Mouse (Mus musculus): Measurements from ENCODE around the gene Il1r1.

Il1r1 gene

GRCm38 (mm10) chr1:40324955-40325702 lies 100.2 kb downstream of the Il1r1 start:
- peak; percentile 52 for DNase-seq

- peak; percentile 26 for DNase-seq
Observed at GRCm38 (mm10) chr1:40325711-40326327, 100.9 kb downstream of the Il1r1 start.

- DNase-seq = no peak
Observed at GRCm38 (mm10) chr1:40327604-40328003, 102.7 kb downstream of the Il1r1 start.

GRCm38 (mm10) chr1:40329526-40329925 lies 104.6 kb downstream of the Il1r1 start:
- DNase-seq = no peak

DNA sequence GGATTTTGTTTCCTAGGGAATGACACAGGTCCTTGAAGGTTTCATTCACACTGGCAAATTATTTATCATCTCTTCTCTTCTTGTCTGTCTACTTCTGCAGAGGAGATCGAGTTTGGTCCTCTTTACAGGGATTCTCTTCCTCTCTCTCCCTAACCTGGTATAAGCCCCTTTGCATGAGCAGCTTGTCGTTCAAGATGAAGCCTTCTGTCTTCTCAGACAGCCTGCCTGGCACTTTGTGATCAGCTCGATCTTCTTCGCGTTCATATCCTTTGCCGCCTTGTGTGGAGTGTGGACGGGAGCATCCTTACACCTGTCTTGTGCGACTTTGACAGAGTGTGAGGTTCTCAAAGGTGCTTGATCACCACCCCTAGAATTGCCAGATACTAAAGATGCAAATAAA lies 105.3 kb downstream of the Il1r1 start:
- no peak for DNase-seq

DNA sequence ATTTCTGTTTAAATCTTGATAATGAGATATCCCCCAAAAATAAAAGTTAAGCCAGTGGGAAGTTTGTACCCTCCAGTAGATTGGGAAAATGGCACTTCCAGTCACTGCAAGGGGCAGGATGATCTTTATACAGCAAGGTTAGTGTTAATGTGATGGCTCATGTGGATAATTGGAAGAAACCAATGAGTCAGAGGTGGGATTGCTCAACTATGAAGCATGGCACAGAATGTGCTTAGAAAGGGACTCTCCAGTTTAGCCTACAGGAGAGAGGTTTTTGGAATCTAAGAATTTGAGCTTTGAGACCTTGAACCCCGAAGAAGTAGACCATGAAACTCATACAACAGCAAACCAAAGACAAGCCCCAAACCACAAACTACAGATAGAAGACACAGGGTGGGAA lies 114.5 kb downstream of the Il1r1 start:
- DNase-seq = no peak

GRCm38 (mm10) chr1:40340102-40340501 lies 115.2 kb downstream of the Il1r1 start:
- no peak for DNase-seq

GRCm38 (mm10) chr1:40352158-40352903 lies 127.5 kb downstream of the Il1r1 start:
- no peak for DNase-seq

DNA sequence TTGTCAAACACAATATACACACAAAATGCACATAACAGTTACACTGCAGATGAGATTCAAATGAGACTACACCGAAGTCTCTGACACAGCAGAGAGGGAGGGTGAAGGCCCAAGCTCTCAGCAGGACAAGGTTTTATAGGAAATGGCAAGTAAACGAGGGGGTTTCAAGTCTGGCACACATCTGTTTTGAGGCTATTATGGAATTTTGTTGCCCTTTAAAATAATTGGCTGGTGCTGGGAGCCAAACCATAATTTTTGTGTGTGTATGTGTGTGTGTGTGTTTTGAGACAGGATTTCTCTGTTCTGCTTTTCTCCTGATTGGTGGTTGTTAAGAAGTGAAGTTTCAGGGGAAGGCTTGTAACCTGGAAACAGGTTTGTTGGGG lies 128.0 kb downstream of the Il1r1 start:
- no peak for DNase-seq

GRCm38 (mm10) chr1:40354665-40355064 lies 129.8 kb downstream of the Il1r1 start:
- no peak for DNase-seq

GRCm38 (mm10) chr1:40355431-40355843 lies 130.6 kb downstream of the Il1r1 start:
- no peak for DNase-seq

- no peak for DNase-seq
Observed at GRCm38 (mm10) chr1:40355904-40356521, 131.1 kb downstream of the Il1r1 start.

DNA sequence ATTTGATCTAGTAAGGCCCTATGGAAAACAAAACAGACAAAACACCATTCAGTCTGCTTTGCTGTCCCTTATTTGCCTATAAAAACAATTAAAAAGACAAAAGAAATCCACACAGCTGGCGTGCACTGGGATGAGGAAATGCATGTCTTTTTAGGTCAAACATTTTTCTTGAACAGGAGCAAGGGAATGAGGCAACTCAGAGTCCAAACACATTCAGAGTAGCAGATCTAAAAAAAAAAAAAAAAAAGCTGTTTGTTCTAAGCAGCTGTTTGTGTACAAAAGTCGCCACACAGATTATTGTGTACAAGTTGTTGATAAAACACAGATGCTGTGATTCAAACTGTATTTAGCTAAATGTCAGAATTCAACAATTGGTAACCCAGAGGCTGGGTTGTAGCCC lies 133.0 kb downstream of the Il1r1 start:
- DNase-seq = no peak

GRCm38 (mm10) chr1:40358351-40358750 lies 133.5 kb downstream of the Il1r1 start:
- no peak for DNase-seq

GRCm38 (mm10) chr1:40358771-40359181 lies 133.9 kb downstream of the Il1r1 start:
- no peak for DNase-seq

- DNase-seq = no peak
Observed at GRCm38 (mm10) chr1:40359731-40360130, 134.9 kb downstream of the Il1r1 start.

GRCm38 (mm10) chr1:40360969-40361368 lies 136.1 kb downstream of the Il1r1 start:
- no peak for DNase-seq

- DNase-seq = no peak
Observed at GRCm38 (mm10) chr1:40361596-40361995, 136.7 kb downstream of the Il1r1 start.

DNA sequence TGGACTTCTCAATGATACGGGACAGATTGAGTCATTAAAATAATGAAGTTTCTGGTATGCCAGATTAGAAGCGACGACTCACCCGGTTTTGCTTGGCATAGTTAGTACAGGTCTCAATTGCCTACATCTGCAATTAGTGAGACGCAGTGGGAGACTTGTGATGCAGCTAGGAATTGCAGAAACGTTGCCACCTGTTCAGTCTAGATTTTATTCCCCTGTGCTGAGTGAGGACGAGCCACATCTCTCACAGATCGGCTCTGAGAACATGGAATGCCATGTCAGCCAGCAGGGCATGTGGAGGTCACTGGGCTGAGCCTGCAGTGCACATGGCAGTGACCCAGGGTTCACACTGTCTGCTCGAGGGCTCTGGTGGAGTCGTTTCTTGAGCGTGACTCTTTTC lies 137.9 kb downstream of the Il1r1 start:
- DNase-seq = no peak

Data from thymus, postnatal 4 days (tissue).